Comparison of ENCODE assay signal across 11 mouse cellular contexts in genomic region chr3:109286590-109286989, GRCm38 (mm10). TPM values are rescaled to one million over a fixed set of nuclear protein-coding genes. Genes with fewer than 3 reads are reported as not detected.
DNase-seq lines count a peak whose midpoint lies in the region; ATAC-seq and TF ChIP-seq lines count a peak whose summit lies in the region.
"Had no signal": no experiment of that assay in that cellular context is flagged by ENCODE, and none has a peak within 500 bp of the region (broad histone marks: within the 10 kb centered on the region; RNA-seq: fewer than 3 reads in every experiment).

No protein-coding gene starts in this region.

- H3K36me3 ChIP-seq in kidney, embryonic 15.5 days: no peaks in the 10 kb centered on the region
- H3K36me3 ChIP-seq in heart, embryonic 11.5 days (ENCODE audit: control insufficient read depth, insufficient read depth, low read length): no peaks in the 10 kb centered on the region
- H3K36me3 ChIP-seq: embryonic facial prominence, embryonic 15.5 days had no signal

- H3K9ac ChIP-seq in kidney, embryonic 15.5 days: no peak overlapping the region
- H3K9ac ChIP-seq in heart, embryonic 11.5 days (ENCODE audit: low read depth, low read length): no peak overlapping the region
- H3K9ac ChIP-seq: embryonic facial prominence, embryonic 15.5 days had no signal

- 52% methylated on average over 1 of the region's 1 CpGs for WGBS in kidney, embryonic 15.5 days
- WGBS in heart, embryonic 11.5 days (ENCODE audit: insufficient replicate concordance): 7% methylated on average over 1 of the region's 1 CpGs

- DNase-seq in kidney, adult 18-20 months: no peak
- peak; percentile 44 for DNase-seq in Patski (ENCODE audit: low read depth, low spot score)
- DNase-seq in lung, postnatal 10 days: peak; percentile 46
- DNase-seq in gastrocnemius, postnatal 10 days: no peak
- DNase-seq in spleen, postnatal 36 days (ENCODE audit: low spot score in 2 of 2): no peak
- DNase-seq: left cerebral cortex, postnatal 4 days had no signal

- CTCF ChIA-PET in Patski (lab: Charles Lee): interaction anchor here (1.4 to 2.4 kb wide), 3 partner anchors 9 to 87 kb away, joined by 3 to 7 read pairs (median 6); no protein-coding TSS in a partner anchor

- TF ChIP-seq CTCF in Patski (IDR thresholded peaks at IDR 0.05): peak; percentile 8

- H3K9me3 ChIP-seq in kidney, embryonic 15.5 days (replicated peaks): no peaks in the 10 kb centered on the region
- no peaks in the 10 kb centered on the region for H3K9me3 ChIP-seq in heart, embryonic 11.5 days (replicated peaks; ENCODE audit: control insufficient read depth, low read length)
- H3K9me3 ChIP-seq: embryonic facial prominence, embryonic 15.5 days had no signal

- H3K4me2 ChIP-seq in kidney, embryonic 15.5 days: no peak overlapping the region
- no peak overlapping the region for H3K4me2 ChIP-seq in heart, embryonic 11.5 days
- H3K4me2 ChIP-seq: embryonic facial prominence, embryonic 15.5 days had no signal

- peak; percentile 67 for ATAC-seq in kidney, embryonic 15.5 days (replicated peaks; ENCODE audit: low FRiP score)
- ATAC-seq in Patski: peak; percentile 78
- peak; percentile 95 for ATAC-seq in heart, embryonic 11.5 days (replicated peaks; ENCODE audit: insufficient number of reproducible peaks, low FRiP score, low TSS enrichment)
- no peak for ATAC-seq in activated CD4-positive, CD25-positive, alpha-beta regulatory T cell, adult 4 months
- ATAC-seq: hindbrain, postnatal 0 days had no signal

- POLR2A ChIA-PET in Patski (lab: Charles Lee): no interaction called here

- 0 out of 2 replicates have a peak, but pooled peaks cover 2% of the 10 kb centered on the region for H3K4me1 ChIP-seq in kidney, embryonic 15.5 days
- H3K4me1 ChIP-seq in heart, embryonic 11.5 days (ENCODE audit: control insufficient read depth, insufficient read depth, low read length): peaks cover 8% of the 10 kb centered on the region
- H3K4me1 ChIP-seq: embryonic facial prominence, embryonic 15.5 days had no signal

- H3K4me3 ChIP-seq in kidney, embryonic 15.5 days (replicated peaks): no peak overlapping the region
- H3K4me3 ChIP-seq in heart, embryonic 11.5 days (ENCODE audit: low read depth, low read length): no peak overlapping the region
- H3K4me3 ChIP-seq: embryonic facial prominence, embryonic 15.5 days had no signal

- in situ Hi-C loops in Patski (cut with MboI; ENCODE audit: low pct_unique_long_range_greater_than_20kb): no loop called here

- H3K27me3 ChIP-seq in kidney, embryonic 15.5 days: no peaks in the 10 kb centered on the region
- no peaks in the 10 kb centered on the region for H3K27me3 ChIP-seq in Patski
- no peaks in the 10 kb centered on the region for H3K27me3 ChIP-seq in heart, embryonic 11.5 days (ENCODE audit: control insufficient read depth, insufficient read depth, low read length)
- H3K27me3 ChIP-seq: embryonic facial prominence, embryonic 15.5 days had no signal

- no peak overlapping the region for H3K27ac ChIP-seq in kidney, embryonic 15.5 days
- H3K27ac ChIP-seq in heart, embryonic 11.5 days (ENCODE audit: low read depth, low read length): peak overlapping the region; percentile 55; the same call in 1 of the 2 replicates
- H3K27ac ChIP-seq: embryonic facial prominence, embryonic 15.5 days; hindbrain, postnatal 0 days had no signal

RNA-seq across cellular contexts. Expression of gene Vav3, which starts 53.9 kb away (rescaled TPM):
- polyA plus RNA-seq in kidney, embryonic 15.5 days (2015; fragmentation: Nextera tagmentation; extraction: Ambion mirVana): 21.1 and 22.0 TPM in 2 replicates
- 8.1 TPM for polyA plus RNA-seq in Patski (2021)
- polyA plus RNA-seq in heart, embryonic 11.5 days (2014; fragmentation: Nextera tagmentation; extraction: Ambion mirVana): 12.9 TPM in 2 replicates
- total RNA-seq in gastrocnemius, postnatal 10 days (2021): 1 to 10 TPM; 6.0 to 7.3 TPM
- polyA plus RNA-seq in activated CD4-positive, CD25-positive, alpha-beta regulatory T cell, adult 4 months (2017; shearing (Covaris generic)): 10 to 100 TPM in 1 of 2 experiments, 1 to 10 TPM in 1; 8.7 to 12.2 TPM

Comparison
In these comparisons a context has a peak if more than half of its experiments do, and no peak if none do; other contexts are left out.
1. DNase-seq: peak in Patski (single experiment) and lung, postnatal 10 days (single experiment); none in kidney, adult 18-20 months (single experiment), gastrocnemius, postnatal 10 days (single experiment) and spleen, postnatal 36 days (0 of 2).